Mouse (Mus musculus): Measurements from ENCODE around the gene Hint2.
A peak's percentile ranks its signal among the peaks of the same experiment; 100 is the strongest.

The Hint2 gene

GRCm38 (mm10) chr4:43656339-43657109, at the start of gene Hint2:
Gene Hint2, minus strand, starts transcription at chr4:43656466.
- DNase-seq (ENCODE audit: low spot score in 2 of 2) = peak; percentile 96 to 98

GRCm38 (mm10) chr4:43705991-43706390, 49.7 kb upstream of the Hint2 start:
- no peak for DNase-seq (ENCODE audit: low spot score in 2 of 2)

GRCm38 (mm10) chr4:43703851-43704250, 47.6 kb upstream of the Hint2 start:
- peak in 1 of 2 experiments; percentile 27 for DNase-seq (ENCODE audit: low spot score in 2 of 2)

GRCm38 (mm10) chr4:43703439-43703838, 47.2 kb upstream of the Hint2 start:
- DNase-seq (ENCODE audit: low spot score in 2 of 2) = no peak

GRCm38 (mm10) chr4:43700707-43701106, 44.4 kb upstream of the Hint2 start, which contains the start of gene Olfr70:
Gene Olfr70, minus strand, starts transcription at chr4:43700807.
- DNase-seq (ENCODE audit: low spot score in 2 of 2) = no peak

GRCm38 (mm10) chr4:43696561-43696960, 40.3 kb upstream of the Hint2 start:
- DNase-seq (ENCODE audit: low spot score in 2 of 2) = no peak

- DNase-seq (ENCODE audit: low spot score in 2 of 2) = peak; percentile 64 to 68
Observed at GRCm38 (mm10) chr4:43695249-43695671, 39.0 kb upstream of the Hint2 start.

GRCm38 (mm10) chr4:43694439-43695248, 38.4 kb upstream of the Hint2 start:
- no peak for DNase-seq (ENCODE audit: low spot score in 2 of 2)

- peak; percentile 53 to 63 for DNase-seq (ENCODE audit: low spot score in 2 of 2)
Observed at GRCm38 (mm10) chr4:43693806-43694241, 37.6 kb upstream of the Hint2 start.

- DNase-seq (ENCODE audit: low spot score in 2 of 2) = no peak
Observed at GRCm38 (mm10) chr4:43691026-43691425, 34.8 kb upstream of the Hint2 start.

GRCm38 (mm10) chr4:43690021-43690420, 33.8 kb upstream of the Hint2 start:
- no peak for DNase-seq (ENCODE audit: low spot score in 2 of 2)

GRCm38 (mm10) chr4:43679416-43680043, 23.3 kb upstream of the Hint2 start:
- DNase-seq (ENCODE audit: low spot score in 2 of 2) = peak in 1 of 2 experiments; percentile 50

GRCm38 (mm10) chr4:43678541-43678940, 22.3 kb upstream of the Hint2 start:
- no peak for DNase-seq (ENCODE audit: low spot score in 2 of 2)

- no peak for DNase-seq (ENCODE audit: low spot score in 2 of 2)
Observed at GRCm38 (mm10) chr4:43675608-43676007, 19.3 kb upstream of the Hint2 start.

GRCm38 (mm10) chr4:43674974-43675373, 18.7 kb upstream of the Hint2 start:
- no peak for DNase-seq (ENCODE audit: low spot score in 2 of 2)

- DNase-seq (ENCODE audit: low spot score in 2 of 2) = no peak
Observed at GRCm38 (mm10) chr4:43673703-43674102, 17.4 kb upstream of the Hint2 start.

- DNase-seq (ENCODE audit: low spot score in 2 of 2) = peak; percentile 78 to 87
Observed at GRCm38 (mm10) chr4:43672070-43672469, 15.8 kb upstream of the Hint2 start.

- peak in 1 of 2 experiments; percentile 79 for DNase-seq (ENCODE audit: low spot score in 2 of 2)
Observed at GRCm38 (mm10) chr4:43669428-43669794, 13.1 kb upstream of the Hint2 start.

- DNase-seq (ENCODE audit: low spot score in 2 of 2) = peak; percentile 91 to 92
Observed at GRCm38 (mm10) chr4:43668782-43669427, 12.6 kb upstream of the Hint2 start, which contains the start of the genes Tmem8b and Fam221b. Gene Tmem8b, plus strand, starts transcription at chr4:43668971. Gene Fam221b, minus strand, starts transcription at chr4:43669145.

GRCm38 (mm10) chr4:43666412-43666811, 10.1 kb upstream of the Hint2 start:
- DNase-seq (ENCODE audit: low spot score in 2 of 2) = no peak

GRCm38 (mm10) chr4:43657146-43657545, 880 bp upstream of the Hint2 start:
- no peak for DNase-seq (ENCODE audit: low spot score in 2 of 2)
